Mouse (Mus musculus) monocyte, adult 5-6 weeks (primary cell): ENCODE data around the gene Myod1. TPM values are rescaled to one million over a fixed set of nuclear protein-coding genes. Genes with fewer than 3 reads are reported as not detected.

ENCODE experiments used
- ATAC-seq: fragments of 153-309, 156-312 bp; replicated peaks from 2 replicates; pipeline ENCODE4 v1.8.0; 2017; ENCODE audit warnings: mild to moderate bottlenecking; ENCODE audit not compliant: low TSS enrichment, insufficient number of reproducible peaks, severe bottlenecking, poor library complexity, low FRiP score
- total RNA-seq: library from RNA; stranded (forward); fragments of 200-1000, 200-491, 200-594 nt; gene quantifications from 3 replicates; pipeline ENCODE4 v1.2.3, GENCODE M21; 2017

Myod1 gene
- total RNA-seq, 1 experiment from 2014 or later: not detected

DNA sequence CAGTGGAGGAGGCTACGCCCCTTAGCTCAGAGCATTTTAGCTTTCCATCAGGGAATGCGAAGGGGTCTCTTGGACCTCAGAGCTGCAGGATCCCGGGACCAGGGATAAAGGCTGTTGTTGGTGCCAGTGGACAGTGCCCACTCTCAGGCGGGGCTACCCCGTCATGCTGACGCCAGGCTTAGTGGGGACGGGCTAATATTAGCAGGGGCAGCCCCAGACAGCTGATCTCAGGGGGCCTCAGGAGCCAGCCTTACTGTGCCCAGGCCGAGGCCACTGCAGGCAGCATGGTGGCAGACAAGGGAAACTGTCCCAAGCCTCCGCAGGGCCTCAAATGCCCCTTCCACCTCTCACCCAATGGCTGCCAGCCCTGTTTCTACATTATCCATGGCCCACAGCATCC lies 32.3 kb downstream of the Myod1 start:
- ATAC-seq: no peak

GRCm38 (mm10) chr7:46409204-46409789 lies 33.0 kb downstream of the Myod1 start:
- no peak for ATAC-seq

DNA sequence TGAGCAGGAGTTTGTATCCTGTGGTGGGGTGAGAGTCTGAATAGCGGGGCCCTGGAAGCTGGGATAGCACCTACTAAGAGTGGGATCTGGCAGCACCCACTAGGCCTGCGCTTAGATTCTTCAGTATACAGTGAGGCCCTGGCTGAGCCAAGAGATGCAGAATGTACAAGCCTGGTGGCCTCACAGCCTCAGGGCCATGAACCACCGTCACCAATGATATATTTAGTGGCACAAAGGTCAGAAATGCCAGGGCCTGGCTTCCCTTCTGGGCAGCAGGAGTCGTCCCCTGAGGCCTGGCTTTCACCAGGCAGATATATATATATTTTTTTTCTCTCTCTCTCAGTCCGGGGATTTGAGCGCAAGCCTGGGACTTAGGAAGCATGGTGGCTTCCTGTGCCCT lies 34.5 kb downstream of the Myod1 start:
- no peak for ATAC-seq

- ATAC-seq: no peak
Observed at GRCm38 (mm10) chr7:46412823-46413222, 36.5 kb downstream of the Myod1 start.

DNA sequence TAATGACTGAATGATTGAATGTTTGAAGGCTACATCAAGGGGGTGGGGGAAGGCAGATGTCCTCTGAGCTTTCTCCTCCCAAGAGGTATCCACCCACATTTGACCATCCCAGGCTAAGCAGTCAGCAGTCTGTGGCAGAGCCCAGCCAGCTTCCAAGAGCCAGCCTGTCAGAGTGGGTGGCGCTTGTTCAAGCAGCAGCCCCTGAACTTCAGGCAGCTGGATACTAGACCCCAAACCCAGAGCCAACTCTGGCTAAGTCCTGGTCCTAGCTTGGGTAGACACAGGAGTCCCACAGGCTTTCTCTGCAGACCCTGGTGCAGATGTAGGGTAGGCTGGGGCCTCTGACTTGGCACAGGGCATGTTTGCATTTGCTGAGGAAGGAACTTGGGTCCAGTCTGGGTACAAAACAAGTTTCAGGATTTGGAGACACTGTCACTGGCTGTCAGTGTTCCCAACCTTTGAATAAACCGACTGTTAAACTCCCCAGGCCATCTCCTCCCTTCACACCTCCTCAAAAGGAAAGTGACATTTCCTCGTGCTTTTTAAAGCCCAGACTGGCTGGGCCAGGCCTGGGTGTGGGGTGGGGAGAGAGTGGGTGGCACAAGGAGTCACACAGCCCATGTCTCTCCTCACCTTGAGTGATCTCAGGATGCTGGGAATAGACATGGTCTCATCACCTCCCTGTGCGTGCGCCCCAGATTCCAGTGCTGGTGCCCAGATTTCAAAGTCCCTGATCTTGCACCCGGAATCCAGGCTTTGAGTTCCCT lies 37.9 kb downstream of the Myod1 start:
- no peak for ATAC-seq

GRCm38 (mm10) chr7:46415818-46416425 lies 39.6 kb downstream of the Myod1 start:
- no peak for ATAC-seq

- no peak for ATAC-seq
Observed at GRCm38 (mm10) chr7:46417467-46417866, 41.2 kb downstream of the Myod1 start.

DNA sequence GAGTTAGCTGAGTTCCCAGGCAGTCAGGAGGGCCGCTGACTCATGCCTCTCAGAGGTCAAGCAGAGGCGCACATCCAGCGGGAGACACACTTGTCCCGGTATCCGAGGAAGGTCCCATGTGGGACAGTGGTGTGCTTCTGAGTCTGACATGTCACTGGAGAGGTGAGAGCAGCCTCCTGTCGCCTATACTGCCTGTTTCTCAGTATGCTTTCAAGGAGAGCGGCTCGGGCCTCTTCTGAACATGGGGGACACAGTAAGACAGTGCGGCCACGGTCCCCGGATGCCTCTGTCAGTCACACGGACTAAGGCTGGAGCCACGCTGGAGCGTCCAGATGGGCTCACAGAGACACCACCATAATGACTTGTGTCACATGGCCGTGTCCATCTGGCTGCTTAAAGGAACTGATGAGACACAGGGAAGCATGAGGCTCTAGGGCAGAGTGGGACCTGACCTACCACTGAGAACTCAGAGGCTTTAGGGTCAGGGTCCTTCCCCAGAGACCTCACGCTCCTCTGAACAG lies 41.9 kb downstream of the Myod1 start:
- no peak for ATAC-seq

GRCm38 (mm10) chr7:46421535-46421934 lies 45.3 kb downstream of the Myod1 start:
- ATAC-seq: no peak

- ATAC-seq: no peak
Observed at GRCm38 (mm10) chr7:46422052-46422763, 45.9 kb downstream of the Myod1 start.

GRCm38 (mm10) chr7:46422764-46423412 lies 46.6 kb downstream of the Myod1 start:
- no peak for ATAC-seq

DNA sequence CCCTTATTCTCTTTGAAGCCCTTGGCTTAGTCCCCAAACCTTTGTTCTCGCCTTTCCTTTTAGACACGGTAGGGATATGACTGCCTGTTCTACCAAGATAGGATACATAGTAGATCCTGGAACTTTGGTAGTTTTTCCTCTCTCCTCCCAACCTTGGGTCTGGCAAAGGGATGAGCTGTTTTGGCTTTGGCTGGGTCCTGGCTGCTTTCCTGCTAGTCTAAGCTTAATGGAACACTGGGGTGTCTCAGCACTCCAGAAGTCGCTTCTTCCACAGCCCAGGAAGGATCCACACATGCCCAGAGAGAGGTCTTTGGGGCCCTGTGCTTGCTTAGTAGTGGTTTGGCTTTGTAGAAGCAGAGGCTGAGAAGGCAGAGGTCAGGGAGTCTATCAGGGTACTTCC lies 47.7 kb downstream of the Myod1 start:
- no peak for ATAC-seq

GRCm38 (mm10) chr7:46425012-46425411 lies 48.7 kb downstream of the Myod1 start:
- ATAC-seq: no peak

Other genes starting within 250 kb of the Myod1 start
- not detected in 3 replicates for gene Abcc8, start 196.4 kb upstream of the Myod1 start, total RNA-seq
- not detected in 3 replicates for gene Ush1c, start 138.0 kb upstream of the Myod1 start, total RNA-seq
- not detected in 3 replicates for gene Otog, start 135.5 kb upstream of the Myod1 start, total RNA-seq
- 0.11 to 0.19 TPM in 2 of 3 replicates, not detected in the other for gene Kcnc1, start 20.0 kb downstream of the Myod1 start, total RNA-seq